Mouse (Mus musculus) telencephalon, adult 2 months (tissue): Measurements from ENCODE around the gene Akirin1.

ENCODE experiments used
- DNase-seq: peaks from one replicate; pipeline ENCODE4 v3.0.0-alpha.2; 2011; ENCODE audit warnings: low read depth, low spot score

Akirin1 gene

GRCm38 (mm10) chr4:123718434-123718780 is 31.7 kb downstream of the Akirin1 start:
- DNase-seq: no peak

- DNase-seq: peak; percentile 96
Observed at GRCm38 (mm10) chr4:123717574-123718433, 32.3 kb downstream of the Akirin1 start, which contains the start of gene Ndufs5. TSS of gene Ndufs5 (minus strand) at chr4:123718202.

GRCm38 (mm10) chr4:123712431-123712830 is 37.7 kb downstream of the Akirin1 start:
- no peak for DNase-seq

GRCm38 (mm10) chr4:123707340-123707739 is 42.8 kb downstream of the Akirin1 start:
- no peak for DNase-seq

GRCm38 (mm10) chr4:123705340-123705739 is 44.8 kb downstream of the Akirin1 start:
- no peak for DNase-seq

- no peak for DNase-seq
Observed at GRCm38 (mm10) chr4:123693384-123693783, 56.8 kb downstream of the Akirin1 start.

- no peak for DNase-seq
Observed at GRCm38 (mm10) chr4:123692071-123692470, 58.1 kb downstream of the Akirin1 start.

- DNase-seq: no peak
Observed at GRCm38 (mm10) chr4:123690311-123690710, 59.8 kb downstream of the Akirin1 start.

GRCm38 (mm10) chr4:123687025-123687781 is 62.9 kb downstream of the Akirin1 start:
- no peak for DNase-seq

GRCm38 (mm10) chr4:123686368-123687024 is 63.6 kb downstream of the Akirin1 start:
- DNase-seq: no peak

- no peak for DNase-seq
Observed at GRCm38 (mm10) chr4:123685506-123686242, 64.5 kb downstream of the Akirin1 start.

DNA sequence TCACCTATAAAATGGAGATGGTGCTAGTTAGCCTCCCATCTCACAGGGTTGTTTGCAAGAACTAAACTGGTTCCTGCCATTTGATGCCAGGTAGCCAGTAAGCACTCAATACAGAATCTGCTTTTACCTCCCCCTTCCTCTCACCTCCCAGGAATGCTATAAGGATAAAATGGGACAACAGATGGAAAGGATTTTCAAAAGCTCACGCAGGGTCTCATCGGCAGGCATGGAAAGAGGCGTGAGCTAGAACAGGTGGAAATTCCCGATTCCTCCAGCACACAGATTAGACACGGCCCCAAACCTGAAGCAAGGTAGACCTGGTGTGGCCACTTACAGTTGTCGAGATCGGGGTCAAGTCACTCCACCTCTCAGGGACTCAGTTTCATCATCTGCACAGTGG is 65.1 kb downstream of the Akirin1 start:
- DNase-seq: no peak
